Mouse (Mus musculus) kidney, adult 2 months (tissue): ENCODE data around the gene Gjb6.

Source experiments
- CTCF ChIP-seq: fragments of 200-500 bp; conservative IDR thresholded peaks from 2 replicates; pipeline ENCODE4 v1.5.1; 2011; ENCODE audit warnings: low read depth, mild to moderate bottlenecking, control low read depth, low read length, moderate library complexity, mixed read lengths; ENCODE audit not compliant: insufficient read depth, insufficient read length
- POLR2A ChIP-seq: fragments of 200-500 bp; IDR thresholded peaks from one replicate; pipeline ENCODE4 v1.6.1; 2011; ENCODE audit warnings: low read depth, low read length, control low read depth

- TF ChIP-seq POLR2A = no peak
- 0 out of 2 replicates have a peak, but pooled peaks have one; percentile 33 for TF ChIP-seq CTCF
Measured at GRCm38 (mm10) chr14:57109194-57109593, 24.2 kb downstream of the Gjb6 start.
